Mouse (Mus musculus) retina, embryonic 14.5 days (tissue): ENCODE results near the gene Apoc3.

Experiments used
- DNase-seq: peaks from one replicate; pipeline ENCODE4 v3.0.0-alpha.2; 2015; ENCODE audit warnings: low spot score

The Apoc3 gene

GRCm38 (mm10) chr9:46229573-46230449, 5.6 kb downstream of the Apoc3 start:
- peak; percentile 89 for DNase-seq

GRCm38 (mm10) chr9:46228491-46228890, 6.9 kb downstream of the Apoc3 start, which contains the start of gene Apoa1:
Apoa1 (plus strand) TSS chr9:46228580.
- no peak for DNase-seq

GRCm38 (mm10) chr9:46227064-46227614, 8.3 kb downstream of the Apoc3 start:
- no peak for DNase-seq

- DNase-seq = no peak
These were observed 10.3 kb downstream of the Apoc3 start for GRCm38 (mm10) chr9:46224945-46225660.

- DNase-seq = no peak
These were observed 11.3 kb downstream of the Apoc3 start for GRCm38 (mm10) chr9:46224101-46224500.

- no peak for DNase-seq
These were observed 12.3 kb downstream of the Apoc3 start for GRCm38 (mm10) chr9:46223090-46223489.

- DNase-seq = no peak
These were observed 17.3 kb downstream of the Apoc3 start for GRCm38 (mm10) chr9:46218176-46218575.

- no peak for DNase-seq
These were observed 18.5 kb downstream of the Apoc3 start for GRCm38 (mm10) chr9:46216744-46217470.

GRCm38 (mm10) chr9:46215338-46216322, 19.8 kb downstream of the Apoc3 start:
- DNase-seq = no peak

GRCm38 (mm10) chr9:46214946-46215337, 20.5 kb downstream of the Apoc3 start:
- DNase-seq = no peak

- no peak for DNase-seq
These were observed 21.2 kb downstream of the Apoc3 start for GRCm38 (mm10) chr9:46214276-46214675.

GRCm38 (mm10) chr9:46210473-46210872, 25.0 kb downstream of the Apoc3 start:
- DNase-seq = no peak

GRCm38 (mm10) chr9:46208401-46208974, 26.9 kb downstream of the Apoc3 start:
- DNase-seq = no peak

GRCm38 (mm10) chr9:46207501-46207869, 28.0 kb downstream of the Apoc3 start:
- no peak for DNase-seq

- no peak for DNase-seq
These were observed 28.5 kb downstream of the Apoc3 start for GRCm38 (mm10) chr9:46206834-46207500.

- DNase-seq = no peak
These were observed 35.8 kb downstream of the Apoc3 start for GRCm38 (mm10) chr9:46199609-46200008.

GRCm38 (mm10) chr9:46198936-46199335, 36.5 kb downstream of the Apoc3 start:
- no peak for DNase-seq

- DNase-seq = no peak
These were observed 37.0 kb downstream of the Apoc3 start for GRCm38 (mm10) chr9:46198461-46198860.

- DNase-seq = no peak
These were observed 38.7 kb downstream of the Apoc3 start for GRCm38 (mm10) chr9:46196699-46197169.

- no peak for DNase-seq
These were observed 40.6 kb downstream of the Apoc3 start for GRCm38 (mm10) chr9:46194809-46195208.
